Mouse (Mus musculus) lung, adult 18-20 months (tissue): ENCODE results near the gene Mapk6.
"Not testable (repeated sequence)": the region's sequence is repeated elsewhere in the genome, so short reads cannot be mapped to it uniquely, and the experiment has no call there.

ENCODE experiments used
- DNase-seq, 2 experiments: peaks; one replicate each; pipeline ENCODE4 v3.0.0; 2022; ENCODE audit warnings: mixed read lengths in 2 of 2

Gene Mapk6

GRCm38 (mm10) chr9:75382825-75383224 is 27.0 kb downstream of the Mapk6 start:
- DNase-seq, result no peak

DNA sequence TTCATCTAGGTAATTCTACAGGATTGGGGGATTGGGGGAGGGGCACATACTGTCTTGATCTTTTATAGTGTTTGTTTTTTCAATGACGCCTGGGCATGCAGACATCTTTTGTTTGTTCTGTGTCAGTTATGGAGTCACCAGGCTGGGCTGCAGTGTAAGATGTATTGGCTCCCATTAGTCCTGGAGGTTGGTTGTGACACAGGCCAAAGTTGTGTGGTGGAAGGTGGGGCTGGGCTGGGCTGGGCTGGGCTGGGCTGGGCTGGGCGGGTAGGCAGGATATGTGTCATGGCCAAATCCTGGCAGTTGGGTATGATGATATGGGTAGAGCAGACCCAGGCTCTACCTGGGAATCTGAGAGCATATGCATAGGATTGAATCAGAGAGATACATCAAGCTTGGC is 31.0 kb downstream of the Mapk6 start:
- DNase-seq, result no peak

- DNase-seq, result no peak
Observed at GRCm38 (mm10) chr9:75376428-75376827, 33.4 kb downstream of the Mapk6 start.

GRCm38 (mm10) chr9:75375606-75376005 is 34.2 kb downstream of the Mapk6 start:
- no peak for DNase-seq

DNA sequence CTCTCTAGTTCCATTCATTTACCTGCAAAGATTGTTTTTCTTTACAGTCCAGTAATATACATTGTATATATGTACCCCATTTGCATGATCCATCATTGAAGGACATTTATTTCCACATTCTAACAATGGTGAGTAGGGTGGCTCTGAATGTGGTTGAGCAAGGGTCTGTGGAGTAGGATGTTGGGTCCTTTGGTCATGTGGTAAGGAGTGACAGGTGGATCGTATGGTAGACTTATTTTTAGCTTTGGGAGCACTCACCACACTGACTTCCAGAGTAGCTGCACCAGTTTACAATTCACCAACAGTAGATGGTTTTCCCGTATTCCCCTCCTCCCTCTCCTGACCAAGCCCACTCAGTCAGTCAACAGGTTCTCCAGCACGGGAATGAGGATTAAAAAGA is 41.0 kb downstream of the Mapk6 start:
- no peak for DNase-seq

DNA sequence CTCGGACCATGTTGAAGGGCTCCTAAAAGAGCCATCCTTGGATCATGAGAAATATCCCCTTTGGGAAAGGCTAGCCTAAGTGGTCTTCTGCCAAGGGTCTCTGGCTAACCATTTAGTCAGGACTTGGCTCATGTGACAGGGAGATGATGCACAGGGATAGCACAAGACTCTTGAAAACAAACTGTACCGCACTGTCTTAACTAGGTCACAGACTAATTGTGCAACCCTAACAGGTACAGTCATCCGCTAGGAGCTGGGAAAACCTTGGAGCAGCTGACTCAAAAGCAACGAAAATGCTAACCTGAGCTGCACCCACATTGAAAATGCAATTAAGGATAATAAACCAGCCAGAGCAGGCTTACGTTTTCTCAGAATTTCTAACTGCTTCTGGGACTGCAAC is 43.6 kb downstream of the Mapk6 start:
- no peak for DNase-seq

DNA sequence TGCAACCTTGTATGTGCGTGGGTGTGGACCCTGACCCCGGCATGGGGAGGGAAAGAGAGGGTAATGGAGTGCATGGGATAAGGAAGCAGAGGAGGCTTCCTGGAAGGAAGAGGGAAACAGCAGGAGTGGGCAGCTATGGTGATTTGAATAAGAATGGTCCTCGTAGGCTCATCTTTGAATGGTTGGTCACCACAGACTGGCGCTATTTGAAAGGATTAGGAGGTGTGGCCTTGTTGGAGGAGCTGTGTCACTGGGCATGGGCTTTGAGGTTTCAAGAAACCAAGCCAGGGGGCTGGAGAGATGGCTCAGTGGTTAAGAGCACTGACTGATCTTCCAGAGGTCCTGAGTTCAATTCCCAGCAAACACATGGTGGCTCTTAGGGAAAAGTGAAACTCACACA is 44.6 kb downstream of the Mapk6 start:
- DNase-seq, result no peak

GRCm38 (mm10) chr9:75363702-75364101 is 46.1 kb downstream of the Mapk6 start:
- not testable (repeated sequence) for DNase-seq

GRCm38 (mm10) chr9:75363001-75363400 is 46.8 kb downstream of the Mapk6 start:
- DNase-seq, result no peak

- peak; percentile 20 to 51 for DNase-seq
Observed at GRCm38 (mm10) chr9:75362201-75362600, 47.6 kb downstream of the Mapk6 start.

DNA sequence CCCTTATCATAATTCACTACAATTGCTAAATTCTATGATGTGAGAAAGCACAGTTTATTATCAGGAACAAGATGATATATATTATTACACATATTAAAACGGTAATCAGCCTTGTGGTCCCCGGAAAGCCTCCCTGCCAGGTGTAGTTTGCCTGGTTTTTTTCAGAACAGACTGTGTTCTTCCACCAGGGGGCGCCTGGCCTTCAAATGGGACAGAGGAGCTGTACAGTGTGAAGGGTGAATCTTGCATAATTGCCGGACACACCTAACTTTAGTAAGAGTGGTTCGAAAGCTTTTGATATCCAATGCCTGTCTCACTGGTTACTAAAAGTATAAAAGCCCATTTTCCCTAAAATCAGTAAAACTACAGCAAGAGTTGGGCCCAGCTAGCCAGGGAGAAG is 48.1 kb downstream of the Mapk6 start:
- DNase-seq, result peak; percentile 67 to 81

GRCm38 (mm10) chr9:75357087-75357654 is 52.6 kb downstream of the Mapk6 start:
- DNase-seq, result no peak

DNA sequence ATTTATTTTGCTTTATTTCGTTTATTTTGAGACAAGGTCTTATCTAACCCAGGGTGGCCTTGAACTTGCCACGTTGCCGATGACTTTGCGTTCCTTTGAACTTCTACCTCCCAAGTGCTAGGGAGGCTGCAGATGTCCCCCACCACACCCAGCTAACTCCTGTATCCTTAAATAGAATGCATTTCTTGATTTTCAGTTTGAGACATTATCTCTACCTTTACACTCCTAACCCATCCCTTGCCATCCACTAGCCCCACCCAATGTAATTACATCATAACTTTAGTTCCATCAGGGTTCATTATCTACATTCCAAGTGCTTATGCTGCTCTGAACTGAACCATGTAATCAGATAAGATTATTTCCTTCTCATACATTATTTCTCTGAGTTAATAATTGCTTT is 54.0 kb downstream of the Mapk6 start:
- DNase-seq, result no peak

DNA sequence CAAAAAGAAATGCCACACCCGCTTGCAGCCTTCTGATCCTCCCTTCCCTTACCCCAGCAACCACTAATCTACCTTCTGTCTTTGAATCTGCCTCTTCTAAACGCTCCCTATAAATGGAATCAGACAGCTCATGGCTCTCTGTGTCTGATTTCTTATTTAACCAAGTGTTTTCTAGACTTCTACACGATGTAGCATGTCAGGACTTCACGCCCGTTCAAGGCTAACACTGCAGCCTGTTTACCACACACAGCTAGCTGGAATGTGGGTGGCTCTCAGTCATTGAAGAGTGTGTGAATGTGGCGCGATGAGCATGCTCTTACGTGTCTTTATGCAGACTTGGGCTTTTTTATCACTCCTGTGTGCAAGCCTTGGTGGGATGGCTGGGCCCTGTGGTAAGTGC is 56.7 kb downstream of the Mapk6 start:
- DNase-seq, result no peak

DNA sequence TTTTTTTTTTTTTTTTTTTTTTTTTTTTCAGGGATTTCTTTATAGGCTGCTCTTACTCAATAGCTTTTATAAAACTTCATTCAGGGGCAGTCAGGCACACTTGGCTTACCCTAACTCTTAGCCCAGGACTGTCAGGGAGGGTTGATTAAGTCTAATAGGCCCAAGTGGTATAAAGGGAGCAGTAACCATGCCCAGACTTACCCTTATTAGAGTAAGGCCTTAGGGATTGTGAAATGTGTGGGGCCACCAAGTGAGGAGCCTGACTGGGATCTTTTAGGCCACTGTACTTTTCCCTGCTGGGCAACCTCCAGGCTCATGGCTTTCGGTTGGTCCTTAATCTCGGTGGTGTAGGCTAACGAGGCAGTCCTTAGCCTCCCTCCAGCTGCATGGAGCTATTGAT is 61.2 kb downstream of the Mapk6 start:
- no peak for DNase-seq

- no peak for DNase-seq
Observed at GRCm38 (mm10) chr9:75348066-75348465, 61.7 kb downstream of the Mapk6 start.

- no peak for DNase-seq
Observed at GRCm38 (mm10) chr9:75347458-75347857, 62.3 kb downstream of the Mapk6 start, which contains the start of gene Bcl2l10. Gene Bcl2l10 (plus strand): TSS chr9:75347758.

DNA sequence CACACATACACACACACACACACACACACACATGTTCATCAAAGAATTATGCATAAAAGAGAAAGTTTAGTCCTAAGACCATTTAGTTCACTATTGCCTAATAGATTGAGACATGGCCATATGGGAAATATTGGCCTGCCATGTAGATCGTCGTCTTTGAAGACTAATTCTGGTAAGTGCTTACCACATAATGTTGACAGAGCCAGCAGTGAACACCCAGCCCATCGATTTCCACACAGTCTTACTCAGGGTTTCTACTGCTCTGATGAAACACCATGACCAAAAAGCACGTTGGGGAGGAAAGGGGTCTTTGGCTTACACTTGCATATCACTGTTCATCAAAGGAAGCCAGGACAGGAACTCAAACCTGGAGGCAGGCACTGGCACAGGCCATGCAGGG is 67.4 kb downstream of the Mapk6 start:
- DNase-seq, result no peak

- no peak for DNase-seq
Observed at GRCm38 (mm10) chr9:75338016-75338415, 71.8 kb downstream of the Mapk6 start.

- DNase-seq, result no peak
Observed at GRCm38 (mm10) chr9:75334440-75334839, 75.4 kb downstream of the Mapk6 start.

GRCm38 (mm10) chr9:75330821-75331220 is 79.0 kb downstream of the Mapk6 start:
- DNase-seq, result no peak

DNA sequence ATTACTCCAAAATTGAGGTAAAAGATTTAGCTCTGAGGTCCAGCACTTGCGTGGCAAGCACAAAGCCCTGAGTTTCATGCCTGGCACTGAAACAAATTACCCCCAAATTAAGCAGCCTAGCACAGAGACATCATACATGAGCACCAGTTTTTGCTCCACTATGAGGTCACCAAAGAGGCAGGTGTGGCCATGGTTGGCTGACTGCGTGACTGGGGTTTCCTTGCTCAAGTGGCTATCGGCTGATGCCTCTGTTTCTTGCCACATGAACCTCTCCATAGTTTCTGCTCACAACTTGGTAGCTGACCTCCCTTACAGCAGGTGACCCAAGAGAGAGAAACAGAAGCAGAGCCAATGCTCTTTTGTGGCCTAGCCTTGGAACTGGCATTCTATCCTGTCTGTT is 81.8 kb downstream of the Mapk6 start:
- no peak for DNase-seq

GRCm38 (mm10) chr9:75322099-75322885 is 87.5 kb downstream of the Mapk6 start:
- DNase-seq, result no peak

- no peak for DNase-seq
Observed at GRCm38 (mm10) chr9:75319365-75319764, 90.4 kb downstream of the Mapk6 start.
